Mouse (Mus musculus) heart, postnatal 36 days (tissue): ENCODE results near the gene Cfap97d1. TPM values are rescaled to one million over a fixed set of nuclear protein-coding genes. Genes with fewer than 3 reads are reported as not detected.

Experiments
- DNase-seq, 2 experiments: peaks; one replicate each; pipeline ENCODE4 v3.0.0; 2021 to 2022
- intact Hi-C: fragments of 180-260 bp; cut with DNase I; formaldehyde crosslinking; loops from one replicate; pipeline ENCODE4 v1.15.1; 2025
- total RNA-seq, 2 experiments: library from RNA; stranded (reverse); gene quantifications; 2 replicates each; pipeline ENCODE4 v1.2.3; 2021

The Cfap97d1 gene
- total RNA-seq, 2 experiments from 2014 or later, result not detected

DNA sequence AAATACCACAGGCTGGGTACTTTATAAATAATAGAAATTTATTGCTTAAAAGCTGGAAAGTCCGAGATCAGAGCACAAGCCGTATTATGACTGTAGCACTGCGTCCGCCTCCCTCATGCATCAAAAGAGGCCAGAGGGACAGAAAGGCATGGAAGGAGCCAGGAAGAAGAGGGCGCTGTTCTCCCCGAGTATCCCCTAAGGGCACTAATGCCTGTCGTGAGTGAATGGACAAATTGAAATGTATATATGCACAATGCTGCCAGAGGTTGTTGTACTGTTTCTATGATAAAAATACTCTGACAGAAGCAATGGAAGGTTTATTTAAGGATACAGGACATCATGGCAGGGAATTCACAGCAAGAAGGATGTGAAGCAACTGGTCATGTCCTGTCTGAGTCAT lies 45.9 kb downstream of the Cfap97d1 start:
- no peak for DNase-seq

DNA sequence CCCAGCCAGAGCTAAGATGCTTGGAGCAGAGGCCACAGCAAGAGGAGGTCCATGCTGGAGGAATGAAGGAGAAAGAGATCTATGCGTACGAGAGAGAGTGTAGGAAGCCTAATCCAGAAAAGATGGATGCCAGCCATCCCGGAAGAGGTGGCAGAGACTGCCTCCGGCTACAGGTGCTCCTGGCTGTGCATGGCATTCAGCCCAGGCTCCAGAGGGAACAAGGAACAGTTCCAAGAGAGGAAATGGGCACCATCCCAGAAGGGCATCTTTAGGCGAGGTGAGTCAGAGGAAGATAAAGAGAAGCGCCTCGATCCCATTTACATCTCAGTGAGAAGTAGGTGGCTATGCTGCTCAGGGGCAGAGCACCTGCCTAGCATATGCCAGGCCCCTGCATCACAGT lies 47.1 kb downstream of the Cfap97d1 start:
- DNase-seq, result no peak
- intact Hi-C loops, result no loop called here

More for the DNA sequence above, 45.9 kb downstream of the Cfap97d1 start:
- intact Hi-C loops, result no loop called here

DNA sequence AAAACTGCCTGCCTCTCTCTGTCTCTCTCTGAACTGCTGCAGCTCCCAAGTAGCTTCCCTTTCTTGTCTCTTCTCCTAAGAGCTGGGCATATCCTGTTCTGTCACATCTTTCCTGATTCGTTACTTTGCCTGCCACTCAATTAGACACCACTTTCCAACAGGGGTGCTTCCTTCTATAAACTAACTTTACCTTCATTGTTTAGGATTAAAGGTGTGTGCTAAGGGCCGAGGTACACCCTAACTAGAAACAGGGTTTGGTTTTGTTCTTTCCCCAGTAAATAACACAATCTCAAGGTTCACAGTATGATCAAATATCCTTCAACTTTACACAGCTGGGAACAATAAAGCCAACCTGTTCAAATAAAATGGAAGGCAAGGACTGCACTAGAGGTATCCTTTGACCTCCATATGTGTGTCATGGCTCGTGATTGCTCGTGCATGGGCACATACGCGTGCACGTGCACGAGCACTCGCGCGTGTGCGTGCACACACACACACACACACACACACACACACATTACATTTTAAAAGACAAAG lies 49.0 kb downstream of the Cfap97d1 start:
- intact Hi-C loops, result no loop called here

DNA sequence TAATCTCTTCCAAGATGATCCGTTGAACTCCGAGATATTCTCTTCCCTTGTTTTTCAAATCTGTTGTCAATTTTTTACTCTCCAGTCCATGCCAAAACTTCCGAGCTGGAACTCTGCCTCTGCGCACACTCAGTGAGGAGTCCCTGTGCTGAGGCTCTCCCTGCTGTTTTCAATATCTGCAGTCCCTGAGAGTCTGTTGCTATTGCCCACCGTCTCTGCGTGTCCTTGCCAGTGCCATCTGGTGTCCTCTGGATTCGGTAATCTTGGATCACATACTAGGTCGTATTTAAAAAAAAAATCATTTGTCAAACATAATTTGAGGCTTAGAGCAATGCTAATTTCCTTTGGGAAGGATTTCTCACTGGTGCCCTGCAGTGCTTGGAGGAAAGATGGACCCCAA lies 50.8 kb downstream of the Cfap97d1 start:
- intact Hi-C loops, result no loop called here
- DNase-seq, result no peak

More for the DNA sequence above, 49.0 kb downstream of the Cfap97d1 start:
- DNase-seq, result no peak

DNA sequence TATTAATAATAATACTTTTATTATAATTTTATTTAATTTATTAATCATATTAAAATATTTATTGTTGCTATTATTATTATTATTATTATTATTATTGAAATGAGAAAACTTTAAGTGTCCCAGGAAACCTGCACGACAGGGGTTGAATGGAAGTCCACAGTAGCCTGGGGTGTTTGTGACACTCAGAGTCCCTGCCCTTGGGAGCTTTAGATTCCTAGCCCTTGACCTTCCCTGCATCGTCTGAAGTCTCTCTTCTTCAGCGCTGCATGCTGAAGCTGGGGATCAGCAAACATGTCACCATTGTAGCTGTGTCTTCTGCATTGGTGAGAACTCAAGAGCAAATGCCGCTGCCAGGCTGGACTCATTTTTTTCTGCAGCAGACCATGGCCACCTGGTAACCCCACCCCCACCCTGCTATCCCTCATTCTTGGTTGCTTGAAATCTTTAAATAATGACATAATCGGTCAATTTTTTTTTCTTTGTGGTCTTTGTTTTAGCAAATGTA lies 51.4 kb downstream of the Cfap97d1 start:
- intact Hi-C loops, result no loop called here
- no peak for DNase-seq

DNA sequence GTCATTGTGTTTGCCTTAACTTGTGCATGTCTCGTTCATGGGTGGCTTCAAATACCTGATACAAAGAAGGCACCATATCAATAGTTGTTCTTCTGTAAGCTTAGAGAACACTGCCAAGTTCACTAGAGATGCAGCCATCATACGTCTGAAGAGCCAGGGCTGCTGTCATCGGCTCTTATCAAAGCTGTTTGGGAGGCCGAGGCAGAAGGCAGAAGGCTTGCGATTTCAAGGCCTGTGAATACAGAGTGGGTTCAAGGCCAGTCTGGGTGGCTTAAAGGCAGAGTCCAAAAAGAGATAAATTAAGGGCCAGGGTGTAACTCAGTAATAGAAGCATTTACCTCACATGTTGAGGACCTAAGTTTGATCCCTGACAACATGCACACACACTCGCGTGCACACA lies 52.3 kb downstream of the Cfap97d1 start:
- DNase-seq, result no peak
- intact Hi-C loops, result no loop called here

GRCm38 (mm10) chr11:102037789-102038188 lies 53.7 kb downstream of the Cfap97d1 start:
- intact Hi-C loops, result no loop called here
- DNase-seq, result no peak

DNA sequence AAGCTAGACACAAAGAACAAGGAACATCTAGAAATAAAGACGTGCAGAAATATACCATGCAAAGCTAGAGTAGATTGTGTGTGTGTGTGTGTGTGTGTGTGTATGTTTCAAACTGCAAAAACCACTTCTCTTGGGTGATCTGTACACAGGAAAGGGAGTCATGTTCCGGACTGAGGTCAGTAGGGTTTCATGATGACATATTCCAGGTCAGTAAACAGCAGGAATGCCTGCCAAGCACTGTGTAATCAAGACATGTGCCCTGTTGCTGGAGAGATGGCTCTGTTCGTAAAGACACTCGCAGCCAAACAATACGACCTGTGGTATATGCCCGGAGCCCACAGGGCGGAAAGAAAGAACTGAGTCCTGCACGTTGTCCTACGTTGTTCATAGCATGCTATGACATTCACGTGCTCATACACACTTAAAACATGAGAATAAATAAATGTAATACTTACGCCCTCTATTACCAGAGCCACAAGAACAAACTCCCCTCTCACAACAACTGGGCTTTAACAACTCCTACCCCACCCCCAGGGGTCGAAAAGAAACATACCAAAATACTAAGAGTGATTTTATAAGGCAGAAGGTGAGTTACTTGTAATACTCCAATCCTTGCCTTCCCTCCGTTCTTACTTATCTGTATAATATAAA lies 55.5 kb downstream of the Cfap97d1 start:
- no peak for DNase-seq
- intact Hi-C loops, result loop anchor here (1.0 kb wide), 2 partner anchors 12 to 53 kb away; no protein-coding TSS in a partner anchor

- peak; percentile 90 to 98 for DNase-seq
- intact Hi-C loops, result loop anchor here (1.0 kb wide), 2 partner anchors 13 to 54 kb away; no protein-coding TSS in a partner anchor
These were observed 56.1 kb downstream of the Cfap97d1 start for GRCm38 (mm10) chr11:102040138-102040524.

GRCm38 (mm10) chr11:102040646-102041045 lies 56.6 kb downstream of the Cfap97d1 start:
- no peak for DNase-seq
- intact Hi-C loops, result loop anchor here (1.0 kb wide), 2 partner anchors 13 to 54 kb away; no protein-coding TSS in a partner anchor

DNA sequence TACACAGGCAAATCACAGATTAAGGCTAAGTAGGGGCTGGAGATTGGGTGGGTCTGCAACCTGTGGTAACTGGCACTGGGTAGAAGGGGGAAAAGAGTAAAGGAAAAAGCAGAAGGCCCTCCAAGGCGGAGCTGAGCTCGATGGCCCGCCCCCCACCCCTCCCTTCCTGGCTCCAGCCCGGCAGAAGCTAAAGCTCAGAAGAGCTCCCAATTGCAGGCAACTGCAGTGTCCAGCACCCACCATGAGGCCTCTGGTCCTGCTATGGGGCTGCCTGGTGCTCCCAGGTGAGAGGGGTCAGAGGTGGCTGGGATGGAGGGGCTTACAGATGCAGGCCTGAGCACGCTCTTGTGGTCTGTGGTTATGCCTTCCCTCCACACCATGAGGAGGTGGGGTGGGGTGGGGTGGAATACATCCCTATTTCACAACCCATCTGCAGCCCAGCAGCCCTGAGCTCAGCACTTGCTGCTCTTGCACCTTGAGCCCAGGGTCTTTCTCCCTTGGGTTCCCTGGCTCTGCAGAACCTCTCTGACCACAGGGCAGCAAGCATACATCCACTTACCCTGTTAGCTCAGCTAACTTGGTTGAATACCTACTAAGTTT lies 57.4 kb downstream of the Cfap97d1 start, which contains the start of gene Cd300lg:
Cd300lg (plus strand) TSS at position 160 of the 600 bp plus-strand sequence.
- peak in 1 of 2 experiments; percentile 49 for DNase-seq
- intact Hi-C loops, result no loop called here

Other genes with a start within 250 kb of the Cfap97d1 start
- under 1 TPM; 0.19 TPM for gene Etv4, start 198.9 kb upstream of the Cfap97d1 start, total RNA-seq
- 1 to 10 TPM; 6.9 to 8.0 TPM for gene Meox1, start 89.9 kb upstream of the Cfap97d1 start, total RNA-seq
- 1 to 10 TPM; 2.1 to 2.7 TPM for gene Sost, start 17.3 kb upstream of the Cfap97d1 start, total RNA-seq
- gene Dusp3, start 2.7 kb downstream of the Cfap97d1 start, total RNA-seq, result 100 to 1,000 TPM; 113 to 123 TPM
- gene Mpp3, start 44.2 kb downstream of the Cfap97d1 start, total RNA-seq, result 1 to 10 TPM; 1.7 to 1.9 TPM
- 10 to 100 TPM; 68.3 to 69.5 TPM for gene Cd300lg, start 57.2 kb downstream of the Cfap97d1 start, total RNA-seq
- 1 to 10 TPM; 2.1 to 3.1 TPM for gene Mpp2, start 104.2 kb downstream of the Cfap97d1 start, total RNA-seq
- gene Ppy, start 117.0 kb downstream of the Cfap97d1 start, total RNA-seq, result not detected
- gene Pyy, start 123.6 kb downstream of the Cfap97d1 start, total RNA-seq, result not detected
- not detected for gene Nags, start 161.2 kb downstream of the Cfap97d1 start, total RNA-seq
- gene Tmem101, start 172.1 kb downstream of the Cfap97d1 start, total RNA-seq, result 10 to 100 TPM; 13.0 to 13.7 TPM
- 10 to 100 TPM; 44.7 to 52.6 TPM for gene Lsm12, start 201.0 kb downstream of the Cfap97d1 start, total RNA-seq
- gene G6pc3, start 205.3 kb downstream of the Cfap97d1 start, total RNA-seq, result 10 to 100 TPM; 45.1 to 47.3 TPM
- gene Hdac5, start 245.9 kb downstream of the Cfap97d1 start, total RNA-seq, result 100 to 1,000 TPM; 141 to 143 TPM